9 mouse cellular contexts compared by ENCODE assay signal in the genomic region with DNA sequence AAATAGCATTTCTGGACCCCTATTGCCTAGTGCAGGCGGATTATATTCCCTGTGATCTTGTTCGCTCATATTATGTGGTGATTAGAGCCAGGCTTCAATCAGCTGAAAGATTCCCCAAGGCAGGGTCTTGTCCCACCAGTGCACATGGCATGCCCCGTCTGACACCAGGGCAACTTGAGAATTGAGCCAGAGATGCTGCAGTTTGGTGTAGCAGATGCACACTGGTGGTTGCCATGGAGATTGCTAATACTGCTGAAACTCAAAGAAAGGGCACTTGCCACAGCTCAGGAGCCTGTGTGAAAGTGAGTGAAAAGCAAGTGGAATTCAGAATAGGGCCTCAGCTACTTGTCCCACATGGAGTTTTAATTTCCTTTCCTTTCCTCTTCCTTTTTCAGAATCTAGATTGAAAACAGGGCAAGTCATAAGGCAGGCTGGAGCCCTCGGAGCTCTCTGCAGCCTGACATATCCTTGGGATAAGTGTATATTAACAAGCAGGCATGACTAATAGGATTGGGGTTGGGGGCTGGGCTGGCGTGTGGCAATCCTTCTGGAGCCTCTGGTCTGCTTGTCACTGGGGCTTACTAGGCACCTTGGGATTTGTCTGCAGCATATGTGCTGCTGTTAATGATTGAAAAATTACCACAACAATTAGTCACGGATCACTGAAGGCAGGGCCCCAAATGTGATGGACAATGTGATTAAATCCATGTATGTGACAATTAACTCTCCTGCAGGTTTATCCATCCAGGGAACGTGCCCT.
DNase-seq lines count a peak whose midpoint lies in the region; ATAC-seq lines count a peak whose summit lies in the region.
"Had no signal": no experiment of that assay in that cellular context is flagged by ENCODE, and none has a peak within 500 bp of the region (broad histone marks: within the 10 kb centered on the region; RNA-seq: fewer than 3 reads in every experiment).

No protein-coding gene starts in this region.

- WGBS in hindbrain, embryonic 11.5 days: 13% methylated on average over 7 of the region's 7 CpGs
- WGBS in heart, embryonic 11.5 days (ENCODE audit: insufficient replicate concordance): 49% methylated on average over 7 of the region's 7 CpGs

- peak; percentile 97 for ATAC-seq in hindbrain, embryonic 11.5 days (ENCODE audit: low FRiP score)
- no peak for ATAC-seq in heart, embryonic 11.5 days (replicated peaks; ENCODE audit: insufficient number of reproducible peaks, low FRiP score, low TSS enrichment)

- 0 out of 2 replicates have a peak overlapping the region, but pooled peaks have one; percentile 3 for H3K4me2 ChIP-seq in hindbrain, embryonic 11.5 days (replicated peaks; ENCODE audit: low read depth, low read length)
- no peak overlapping the region for H3K4me2 ChIP-seq in heart, embryonic 11.5 days
- H3K4me2 ChIP-seq: lung, embryonic 14.5 days had no signal

- peaks cover 2% of the 10 kb centered on the region for H3K27me3 ChIP-seq in hindbrain, embryonic 11.5 days (ENCODE audit: control insufficient read depth, insufficient read depth, low read length)
- no peaks in the 10 kb centered on the region for H3K27me3 ChIP-seq in heart, embryonic 11.5 days (ENCODE audit: control insufficient read depth, insufficient read depth, low read length)

- no peaks in the 10 kb centered on the region for H3K36me3 ChIP-seq in hindbrain, embryonic 11.5 days (ENCODE audit: control insufficient read depth, insufficient read depth, low read length)
- no peaks in the 10 kb centered on the region for H3K36me3 ChIP-seq in heart, embryonic 11.5 days (ENCODE audit: control insufficient read depth, insufficient read depth, low read length)

- H3K4me3 ChIP-seq in hindbrain, embryonic 11.5 days (ENCODE audit: low read depth, low read length): no peak overlapping the region
- no peak overlapping the region for H3K4me3 ChIP-seq in heart, embryonic 11.5 days (ENCODE audit: low read depth, low read length)

- H3K4me1 ChIP-seq in hindbrain, embryonic 11.5 days (replicated peaks; ENCODE audit: control insufficient read depth, insufficient read depth, low read length): 0 out of 2 replicates have a peak, but pooled peaks cover 2% of the 10 kb centered on the region
- peaks cover 9% of the 10 kb centered on the region; the same call in 1 of the 2 replicates for H3K4me1 ChIP-seq in heart, embryonic 11.5 days (ENCODE audit: control insufficient read depth, insufficient read depth, low read length)

- H3K27ac ChIP-seq in hindbrain, embryonic 11.5 days (ENCODE audit: low read depth, low read length): peak overlapping the region; percentile 61
- H3K27ac ChIP-seq in heart, embryonic 11.5 days (ENCODE audit: low read depth, low read length): no peak overlapping the region

- H3K9me3 ChIP-seq in hindbrain, embryonic 11.5 days (ENCODE audit: control insufficient read depth, low read length): no peaks in the 10 kb centered on the region
- no peaks in the 10 kb centered on the region for H3K9me3 ChIP-seq in heart, embryonic 11.5 days (replicated peaks; ENCODE audit: control insufficient read depth, low read length)

- peak; percentile 28 for DNase-seq in left cerebral cortex, adult 11 months (ENCODE audit: low spot score)
- no peak for DNase-seq in left cerebral cortex, adult 9 months (ENCODE audit: low spot score in 2 of 2)
- DNase-seq in hindbrain, embryonic 11.5 days (ENCODE audit: low spot score): peak; percentile 80
- DNase-seq in layer of hippocampus, postnatal 14 days (ENCODE audit: low spot score in 2 of 2): peak; percentile 41 to 58
- peak; percentile 70 for DNase-seq in retina, adult 2 months (ENCODE audit: low read depth, low spot score)
- DNase-seq in urinary bladder, adult 2 months (ENCODE audit: low spot score): no peak
- DNase-seq in spleen, adult 12 weeks (ENCODE audit: low spot score): no peak

- H3K9ac ChIP-seq in hindbrain, embryonic 11.5 days (ENCODE audit: low read depth, low read length): no peak overlapping the region; the same call in 1 of the 2 replicates
- H3K9ac ChIP-seq in heart, embryonic 11.5 days (ENCODE audit: low read depth, low read length): no peak overlapping the region; the same call in 1 of the 2 replicates
- H3K9ac ChIP-seq: lung, embryonic 14.5 days had no signal

Comparison
In these comparisons a context has a peak if more than half of its experiments do, and no peak if none do; other contexts are left out.
1. DNase-seq: peak in left cerebral cortex, adult 11 months (single experiment), hindbrain, embryonic 11.5 days (single experiment), layer of hippocampus, postnatal 14 days (2 of 2) and retina, adult 2 months (single experiment); none in left cerebral cortex, adult 9 months (0 of 2), urinary bladder, adult 2 months (single experiment) and spleen, adult 12 weeks (single experiment).